Mouse (Mus musculus): ENCODE measurements around the gene Ift80.
"Not testable (repeated sequence)": the region's sequence is repeated elsewhere in the genome, so short reads cannot be mapped to it uniquely, and the experiment has no call there.

Gene Ift80

GRCm38 (mm10) chr3:69002781-69003180 is 1.6 kb downstream of the Ift80 start:
- CTCF ChIA-PET = no interaction called here

- CTCF ChIA-PET = no interaction called here
Observed at GRCm38 (mm10) chr3:68986550-68986949, 17.8 kb downstream of the Ift80 start.

- CTCF ChIA-PET = interaction anchor here (0.7 kb wide), 1 partner anchor 340 kb away, joined by 5 read pairs; no protein-coding TSS in a partner anchor
Observed at GRCm38 (mm10) chr3:68980898-68981297, 23.5 kb downstream of the Ift80 start.

DNA sequence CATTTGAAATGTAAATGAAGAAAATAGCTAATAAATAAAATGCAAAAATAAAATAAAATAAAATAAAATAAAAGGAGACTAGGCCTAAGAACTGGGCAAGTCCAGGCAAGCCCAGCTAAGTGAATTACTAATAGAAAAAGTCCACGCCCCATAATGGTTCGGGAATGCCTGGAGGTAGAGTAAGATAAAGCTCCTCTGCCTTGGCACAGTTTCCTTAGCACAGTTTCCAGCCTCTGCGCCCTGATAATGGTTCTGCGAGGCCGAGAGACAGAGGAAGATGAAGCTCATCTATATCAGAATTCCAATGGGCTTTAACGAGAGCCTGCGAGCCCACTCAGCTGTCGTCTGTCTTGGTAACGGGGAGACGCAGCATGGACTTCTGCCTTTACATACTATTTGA is 25.2 kb downstream of the Ift80 start:
- CTCF ChIA-PET = interaction anchor here (0.6 kb wide), 1 partner anchor 34 kb away, joined by 5 read pairs; no protein-coding TSS in a partner anchor

GRCm38 (mm10) chr3:68977696-68978095 is 26.7 kb downstream of the Ift80 start:
- CTCF ChIA-PET = no interaction called here

GRCm38 (mm10) chr3:68975533-68976490 is 28.6 kb downstream of the Ift80 start:
- CTCF ChIA-PET = interaction anchor here (0.6 kb wide), 1 partner anchor 24 kb away, joined by 3 read pairs; no protein-coding TSS in a partner anchor

GRCm38 (mm10) chr3:68974639-68975532 is 29.5 kb downstream of the Ift80 start:
- CTCF ChIA-PET = no interaction called here

DNA sequence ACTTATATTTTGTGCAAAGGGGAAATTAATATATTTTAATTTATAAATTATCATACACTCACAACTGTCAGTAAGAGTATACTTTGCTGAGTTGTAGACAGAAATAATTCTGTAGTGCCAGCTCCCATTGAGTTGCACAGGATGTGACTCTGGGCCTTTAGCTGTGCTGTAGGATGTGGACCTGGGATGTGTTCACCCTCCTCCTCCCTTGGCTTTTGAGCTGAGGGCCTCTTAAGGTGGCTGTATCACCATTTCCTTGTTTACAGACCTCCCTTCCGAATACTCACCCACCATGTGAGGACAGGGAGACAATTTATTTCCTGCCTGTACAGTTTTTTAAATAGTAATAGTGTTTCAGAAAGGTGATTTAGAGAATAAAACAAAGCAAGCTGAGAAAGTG is 30.8 kb downstream of the Ift80 start:
- CTCF ChIA-PET = interaction anchor here (0.8 kb wide), 1 partner anchor 48 kb away, joined by 3 read pairs; no protein-coding TSS in a partner anchor

- CTCF ChIA-PET = no interaction called here
Observed at GRCm38 (mm10) chr3:68969091-68969590, 35.2 kb downstream of the Ift80 start.

DNA sequence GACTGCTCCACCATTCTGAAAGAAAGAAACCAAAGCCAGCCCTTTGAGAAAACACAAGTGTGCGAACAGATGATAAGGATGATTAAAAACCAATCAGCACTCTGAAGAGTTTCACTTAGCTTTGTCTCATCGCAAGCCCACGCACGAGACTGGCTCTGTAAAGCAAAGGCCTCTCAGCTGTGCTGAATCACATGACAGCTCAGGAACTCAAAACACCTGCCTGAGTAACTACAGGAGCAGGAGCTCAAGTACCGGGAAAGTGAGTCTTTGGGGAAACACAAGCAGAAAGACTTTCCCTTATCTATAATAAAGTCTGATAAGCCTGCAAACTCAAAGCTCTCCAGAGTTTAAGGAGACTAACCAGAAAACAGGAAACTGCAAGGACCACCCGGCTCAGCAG is 37.0 kb downstream of the Ift80 start:
- CTCF ChIA-PET = interaction anchor here (0.7 kb wide), 1 partner anchor 18 kb away, joined by 3 read pairs; no protein-coding TSS in a partner anchor

GRCm38 (mm10) chr3:68966527-68967285 is 37.7 kb downstream of the Ift80 start:
- CTCF ChIA-PET = interaction anchor here (0.7 kb wide), 1 partner anchor 18 kb away, joined by 3 read pairs; no protein-coding TSS in a partner anchor

DNA sequence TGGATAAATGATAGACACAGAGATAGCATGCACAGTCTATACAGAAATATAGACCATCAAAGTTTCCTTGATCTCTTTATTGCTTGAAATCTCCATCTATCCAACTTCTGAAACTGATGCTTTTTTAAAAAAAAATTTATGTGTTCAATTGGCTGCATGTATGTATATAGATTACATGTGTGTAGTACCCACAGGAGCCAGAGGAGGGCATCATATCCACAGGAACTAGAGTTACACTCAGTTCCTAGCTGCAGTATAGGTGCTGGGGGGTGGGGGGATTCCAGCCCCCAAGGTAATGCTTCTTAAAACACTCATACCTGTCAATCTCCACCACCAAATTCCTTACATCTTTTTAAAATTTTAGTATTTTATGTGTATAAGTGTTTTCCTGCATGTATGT is 39.7 kb downstream of the Ift80 start:
- CTCF ChIA-PET = no interaction called here

GRCm38 (mm10) chr3:68957413-68957812 is 47.0 kb downstream of the Ift80 start:
- CTCF ChIA-PET = no interaction called here

- CTCF ChIA-PET = no interaction called here
Observed at GRCm38 (mm10) chr3:68956454-68956853, 47.9 kb downstream of the Ift80 start.

GRCm38 (mm10) chr3:68954487-68954886 is 49.9 kb downstream of the Ift80 start:
- CTCF ChIA-PET = no interaction called here

- CTCF ChIA-PET = no interaction called here
Observed at GRCm38 (mm10) chr3:68952707-68953106, 51.7 kb downstream of the Ift80 start.

- CTCF ChIA-PET = not testable (repeated sequence)
Observed at GRCm38 (mm10) chr3:68951971-68952370, 52.4 kb downstream of the Ift80 start.

DNA sequence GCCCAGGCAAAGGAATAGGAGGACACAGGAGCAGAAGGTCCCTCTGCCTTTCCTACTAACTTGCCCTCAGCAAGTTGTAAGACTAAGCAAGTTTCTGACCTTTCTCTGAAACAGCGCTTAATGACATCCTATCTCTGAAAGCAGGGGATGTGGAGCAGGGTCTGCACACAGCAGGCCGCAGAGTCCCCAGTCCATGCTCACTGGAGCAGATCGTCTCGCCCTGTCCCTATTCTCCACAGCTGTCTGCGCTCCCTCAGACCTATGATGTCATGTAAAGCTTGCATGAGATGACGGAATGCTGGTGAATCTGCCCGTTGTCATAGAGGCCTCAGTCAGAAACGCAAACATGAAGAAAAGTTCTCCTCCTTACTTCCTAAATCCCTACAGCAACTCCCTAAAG is 55.0 kb downstream of the Ift80 start:
- CTCF ChIA-PET = no interaction called here

DNA sequence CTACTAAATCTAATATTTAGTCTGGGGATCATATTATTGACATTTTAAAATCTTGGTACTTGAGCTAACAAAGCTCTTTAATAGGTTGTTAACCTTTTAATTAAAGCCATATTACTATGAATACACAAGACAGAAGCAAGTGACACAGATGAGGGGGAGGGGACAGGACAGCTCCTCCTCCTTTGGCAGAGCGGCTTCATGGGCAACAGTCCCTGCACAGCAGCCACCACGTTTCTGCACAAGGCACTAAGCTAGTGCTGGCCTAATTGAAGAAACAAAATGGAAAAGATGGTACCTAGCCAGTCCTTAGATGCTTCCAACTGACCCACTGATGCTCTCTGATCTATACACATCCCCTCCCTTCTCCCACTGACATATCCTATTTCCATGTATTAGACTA is 55.5 kb downstream of the Ift80 start:
- CTCF ChIA-PET = no interaction called here

DNA sequence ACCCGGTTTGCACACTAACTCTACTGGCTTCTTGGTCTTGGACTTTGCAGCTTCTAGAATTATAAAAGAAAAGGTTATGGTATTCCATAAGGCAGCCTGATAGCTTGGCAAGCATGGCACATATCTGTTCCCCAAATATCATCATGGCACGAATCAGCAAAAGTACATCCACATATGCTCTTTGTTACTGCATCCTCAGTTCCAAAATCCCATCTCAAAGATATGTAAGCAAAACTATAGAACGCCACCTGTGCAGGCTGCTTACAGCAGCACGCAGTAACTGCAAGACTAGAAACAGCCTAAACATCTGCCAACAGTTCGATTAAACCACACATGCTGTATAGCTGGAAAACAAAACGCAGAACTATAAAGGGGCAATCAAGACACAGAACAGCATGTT is 62.5 kb downstream of the Ift80 start:
- CTCF ChIA-PET = no interaction called here

GRCm38 (mm10) chr3:68940311-68940710 is 64.1 kb downstream of the Ift80 start:
- CTCF ChIA-PET = no interaction called here

Data from spleen, embryonic (tissue).